Mouse (Mus musculus) embryonic facial prominence, embryonic 13.5 days (tissue): ENCODE results near the gene Ddx5. TPM values are rescaled to one million over a fixed set of nuclear protein-coding genes. Genes with fewer than 3 reads are reported as not detected.

ENCODE experiments used
- ATAC-seq: fragments of 200-750 bp; cut with Nextera tagmentation; 2 replicates; pipeline ENCODE4 v1.8.0; 2017; ENCODE audit warnings: low read depth; ENCODE audit not compliant: insufficient number of reproducible peaks, insufficient read depth, low FRiP score, low TSS enrichment
- H3K27ac ChIP-seq: fragments of 300-500 bp; sonication (generic); 2 replicates; pipeline ENCODE4 v1.5.1; 2015; ENCODE audit warnings: moderate library complexity, mild to moderate bottlenecking, inconsistent platforms
- H3K27me3 ChIP-seq: fragments of 300-500 bp; sonication (generic); 2 replicates; pipeline ENCODE4 v1.6.1; 2015; ENCODE audit warnings: mild to moderate bottlenecking, inconsistent platforms
- H3K36me3 ChIP-seq: fragments of 300-500 bp; sonication (generic); 2 replicates; pipeline ENCODE4 v1.6.1; 2015; ENCODE audit warnings: mild to moderate bottlenecking, inconsistent platforms
- H3K4me1 ChIP-seq: fragments of 300-500 bp; sonication (generic); 2 replicates; pipeline ENCODE4 v1.6.1; 2015; ENCODE audit warnings: inconsistent platforms
- H3K4me2 ChIP-seq: fragments of 300-500 bp; sonication (generic); 2 replicates; pipeline ENCODE4 v1.6.1; 2015; ENCODE audit warnings: moderate library complexity, mild to moderate bottlenecking, inconsistent platforms
- H3K4me3 ChIP-seq: fragments of 300-500 bp; sonication (generic); 2 replicates; pipeline ENCODE4 v1.5.1; 2015; ENCODE audit warnings: mild to moderate bottlenecking, inconsistent platforms
- H3K9ac ChIP-seq: fragments of 300-500 bp; sonication (generic); 2 replicates; pipeline ENCODE4 v1.6.1; 2015; ENCODE audit warnings: mild to moderate bottlenecking, inconsistent platforms
- H3K9me3 ChIP-seq: fragments of 300-500 bp; sonication (generic); 2 replicates; pipeline ENCODE4 v1.6.1; 2016; ENCODE audit warnings: inconsistent platforms
- WGBS: fragments of 180-500 bp; shearing (Covaris S2); methylation state at CpG from one replicate; pipeline ENCODE4 v1.1.7; 2015; ENCODE audit warnings: mixed read lengths; 5-methylcytosine and 5-hydroxymethylcytosine counted together
- microRNA-seq: library from miRNA; unstranded; fragments of <30 nt; microRNA quantifications from one replicate; pipeline ENCODE4, GENCODE M21; 2016
- polyA plus RNA-seq: library from polyadenylated mRNA; unstranded; fragments of >200 nt; fragmentation: Nextera tagmentation; extraction: Ambion mirVana; gene quantifications from 2 replicates; pipeline ENCODE4 v1.2.1, GENCODE M21; 2015

Ddx5 gene
- polyA plus RNA-seq, 1 experiment from 2014 or later, result 345 TPM

DNA sequence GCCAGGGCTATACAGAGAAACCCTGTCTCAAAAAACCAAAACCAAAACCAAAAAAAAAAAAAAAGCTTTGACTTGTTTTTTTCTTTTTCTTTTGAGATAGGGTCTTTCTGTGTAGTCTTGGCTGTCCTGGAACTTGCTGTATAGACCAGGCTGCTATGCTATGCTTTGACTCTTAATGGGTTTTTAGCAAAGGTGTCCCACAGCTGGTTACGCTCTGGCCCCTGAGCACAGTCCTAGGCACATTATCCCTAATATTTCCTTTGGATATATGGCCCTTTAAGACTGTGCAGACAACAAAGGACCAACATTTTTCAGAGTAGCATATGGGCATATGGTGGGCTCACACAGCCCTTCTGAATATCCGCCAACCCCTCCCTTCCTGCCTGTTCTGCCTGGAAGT, 49.9 kb downstream of the Ddx5 start:
- whole genome bisulfite sequencing, result 92% methylated on average over 2 of the region's 2 CpGs
- H3K27ac ChIP-seq, result no peak overlapping the region
- no peak for ATAC-seq
- no peak overlapping the region for H3K9ac ChIP-seq
- H3K4me3 ChIP-seq, result no peak overlapping the region
- peaks cover 10% of the 10 kb centered on the region for H3K4me1 ChIP-seq
- H3K27me3 ChIP-seq, result no peaks in the 10 kb centered on the region
- H3K4me2 ChIP-seq, result no peak overlapping the region
- H3K36me3 ChIP-seq, result no peaks in the 10 kb centered on the region
- H3K9me3 ChIP-seq, result no peaks in the 10 kb centered on the region

DNA sequence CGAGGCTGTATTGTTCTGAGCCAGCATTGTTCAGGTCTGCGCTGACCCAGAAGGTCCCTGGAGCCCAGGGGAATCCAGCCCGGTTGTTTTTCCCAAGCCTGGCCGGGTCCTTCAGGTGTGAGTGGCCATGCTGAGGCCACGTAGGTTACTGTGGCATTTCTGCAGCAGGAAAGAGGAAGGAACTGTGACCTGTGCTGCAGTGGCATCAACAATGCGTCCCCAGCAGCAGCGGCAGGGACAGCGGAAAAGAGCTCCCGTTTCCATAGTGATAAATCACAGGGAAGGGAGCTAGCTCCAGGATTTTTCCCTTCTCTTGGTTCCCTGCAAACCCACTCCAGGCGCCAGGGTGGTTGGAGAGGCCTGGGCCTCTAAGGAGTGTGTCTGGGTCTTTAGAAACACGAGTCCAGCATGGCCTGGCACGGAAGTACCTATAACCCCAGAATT, 51.8 kb downstream of the Ddx5 start:
- ATAC-seq, result no peak

DNA sequence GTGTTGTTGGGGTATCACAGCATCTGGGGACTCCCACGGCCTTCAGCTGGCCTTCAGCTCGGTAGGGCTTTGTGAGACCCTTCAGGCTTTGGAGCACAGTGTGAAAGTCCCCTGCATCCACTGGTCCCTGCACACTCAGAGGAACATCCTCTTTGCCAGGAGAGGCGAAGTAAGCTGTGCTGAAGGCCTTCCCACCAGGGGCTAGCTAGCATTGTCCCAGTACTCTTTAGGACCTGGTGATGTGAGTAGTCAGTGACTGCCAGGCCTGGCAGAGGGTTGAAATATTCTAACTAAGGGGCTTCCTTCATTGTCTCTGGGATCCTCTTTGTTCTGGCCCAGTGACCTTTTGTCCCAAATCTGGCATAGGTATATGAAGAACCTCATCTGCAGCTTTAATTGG, 52.4 kb downstream of the Ddx5 start:
- H3K27ac ChIP-seq, result peak overlapping the region; percentile 53; the same call in 1 of the 2 replicates
- H3K4me3 ChIP-seq, result no peak overlapping the region
- H3K9me3 ChIP-seq, result no peaks in the 10 kb centered on the region
- no peaks in the 10 kb centered on the region for H3K36me3 ChIP-seq
- no peak overlapping the region for H3K9ac ChIP-seq
- no peaks in the 10 kb centered on the region for H3K27me3 ChIP-seq
- peaks cover 10% of the 10 kb centered on the region for H3K4me1 ChIP-seq
- no peak for ATAC-seq
- H3K4me2 ChIP-seq, result no peak overlapping the region
- 68% methylated on average over 3 of the region's 3 CpGs for WGBS

More for the DNA sequence above, 51.8 kb downstream of the Ddx5 start:
- H3K4me2 ChIP-seq, result no peak overlapping the region
- WGBS, result 23% methylated on average over 12 of the region's 12 CpGs
- H3K27me3 ChIP-seq, result no peaks in the 10 kb centered on the region
- no peak overlapping the region for H3K4me3 ChIP-seq
- 0 out of 2 replicates have a peak overlapping the region, but pooled peaks have one; percentile 40 for H3K9ac ChIP-seq
- H3K27ac ChIP-seq, result 0 out of 2 replicates have a peak overlapping the region, but pooled peaks have one; percentile 2
- no peaks in the 10 kb centered on the region for H3K9me3 ChIP-seq
- H3K4me1 ChIP-seq, result peaks cover 10% of the 10 kb centered on the region
- no peaks in the 10 kb centered on the region for H3K36me3 ChIP-seq

DNA sequence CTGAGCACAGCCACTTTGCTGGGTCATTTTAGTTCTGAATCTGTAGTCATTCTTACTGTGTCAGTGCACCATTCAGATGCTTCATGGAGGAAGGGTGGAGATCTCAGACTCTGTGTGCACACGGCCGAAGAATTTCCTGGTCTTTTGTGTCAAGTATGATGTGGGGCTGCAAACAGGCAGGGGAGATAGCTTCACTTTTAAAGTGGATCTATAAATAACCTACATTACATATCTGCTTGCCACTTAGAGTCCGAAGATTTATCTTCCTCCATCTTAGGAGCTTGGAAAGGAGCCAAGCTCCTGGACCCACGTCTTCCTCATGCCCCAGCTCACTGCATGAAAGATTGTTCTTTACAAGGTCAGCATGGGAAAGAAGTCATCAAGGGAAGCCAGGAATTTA, 58.3 kb downstream of the Ddx5 start:
- Histone ChIP-seq H3K36me3 (no peaks in the 10 kb centered on the region), H3K4me3 (no peak overlapping the region), H3K4me2 (no peak overlapping the region), H3K9ac (no peak overlapping the region), H3K27ac (no peak overlapping the region), H3K4me1 (peaks cover 11% of the 10 kb centered on the region; the same call in 1 of the 2 replicates), H3K9me3 (0 out of 2 replicates have a peak, but pooled peaks cover 6% of the 10 kb centered on the region), H3K27me3 (no peaks in the 10 kb centered on the region)
- ATAC-seq, result no peak
- 81% methylated on average over 4 of the region's 4 CpGs for WGBS

Small RNA genes lying within 50 kb of the gene (microRNA-seq; reads per million reads assigned to microRNA genes)
- not detected for gene Gm25994
- gene Mir3064, result 9.4 reads per million, percentile 27 among the genes with 10 or more reads in this experiment

Other genes with a start within 250 kb of the Ddx5 start
- 8.7 and 8.9 TPM in 2 replicates for gene Tex2, start 175.8 kb downstream of the Ddx5 start, polyA plus RNA-seq
- 29.0 and 33.7 TPM in 2 replicates for gene Pecam1, start 38.6 kb downstream of the Ddx5 start, polyA plus RNA-seq
- 1.9 and 2.3 TPM in 2 replicates for gene Milr1, start 38.0 kb downstream of the Ddx5 start, polyA plus RNA-seq
- 14.1 and 14.7 TPM in 2 replicates for gene Polg2, start 9.6 kb downstream of the Ddx5 start, polyA plus RNA-seq
- 28.2 and 30.5 TPM in 2 replicates for gene Cep95, start 67 bp upstream of the Ddx5 start, polyA plus RNA-seq
- gene Smurf2, start 131.5 kb upstream of the Ddx5 start, polyA plus RNA-seq, result 16.5 and 16.8 TPM in 2 replicates
- 289 and 398 TPM in 2 replicates for gene Kpna2, start 210.4 kb upstream of the Ddx5 start, polyA plus RNA-seq
- 1.9 and 2.0 TPM in 2 replicates for gene 1810010H24Rik, start 236.5 kb upstream of the Ddx5 start, polyA plus RNA-seq